Mouse (Mus musculus): Measurements from ENCODE around the gene Ccdc69.

- no peak for TF ChIP-seq USF1 (IDR thresholded peaks at IDR 0.05; ENCODE audit: low read depth)
- TF ChIP-seq POLR2A (IDR thresholded peaks at IDR 0.05; ENCODE audit: insufficient read length, low read depth), result no peak
- TF ChIP-seq SRF (IDR thresholded peaks at IDR 0.05; ENCODE audit: control insufficient read depth, insufficient read length, low read depth), result no peak
- TF ChIP-seq TCF12 (IDR thresholded peaks at IDR 0.05; ENCODE audit: insufficient read depth, poor library complexity, severe bottlenecking), result no peak
- no peak for TF ChIP-seq MAX (IDR thresholded peaks at IDR 0.05; ENCODE audit: low read depth)
- TF ChIP-seq CEBPB (IDR thresholded peaks at IDR 0.05; ENCODE audit: insufficient read depth, poor library complexity, severe bottlenecking), result no peak
- no peak for TF ChIP-seq POLR2AphosphoS2 (IDR thresholded peaks at IDR 0.05; ENCODE audit: insufficient read length, low read depth)
- no peak for TF ChIP-seq TCF3 (IDR thresholded peaks at IDR 0.05; ENCODE audit: insufficient read length, low read depth)
Measured at GRCm38 (mm10) chr11:55099868-55100267, 21.9 kb upstream of the Ccdc69 start.
